Mouse (Mus musculus) E14TG2a.4 (cell line): ENCODE data around the gene Ift27.

Experiments used
- H3K27me3 ChIP-seq: 2 replicates; pipeline ENCODE4 v1.6.1; 2014; ENCODE audit warnings: low read length, control low read depth; ENCODE audit not compliant: insufficient read depth
- H3K36me3 ChIP-seq: 2 replicates; pipeline ENCODE4 v1.6.1; 2014; ENCODE audit warnings: low read length, control low read depth; ENCODE audit not compliant: insufficient read depth
- H3K4me1 ChIP-seq: replicated peaks from 2 replicates; pipeline ENCODE4 v1.6.1; 2014; ENCODE audit warnings: low read depth, low read length, control low read depth
- H3K4me3 ChIP-seq: replicated peaks from 2 replicates; pipeline ENCODE4 v1.5.1; 2014; ENCODE audit warnings: mild to moderate bottlenecking, low read length
- H3K9me3 ChIP-seq: 2 replicates; pipeline ENCODE4 v1.6.1; 2014; ENCODE audit warnings: low read length, control low read depth
- CTCF ChIP-seq: conservative IDR thresholded peaks from 2 replicates; pipeline ENCODE4 v1.5.1; 2014; ENCODE audit warnings: low read length
- NANOG ChIP-seq: IDR thresholded peaks from 2 replicates; pipeline ENCODE4 v1.6.1; 2014; ENCODE audit warnings: borderline replicate concordance, low read length, mixed read lengths
- POU5F1 ChIP-seq: IDR thresholded peaks from 2 replicates; pipeline ENCODE4 v1.6.1; 2014; ENCODE audit warnings: low read length, borderline replicate concordance

The Ift27 gene

DNA sequence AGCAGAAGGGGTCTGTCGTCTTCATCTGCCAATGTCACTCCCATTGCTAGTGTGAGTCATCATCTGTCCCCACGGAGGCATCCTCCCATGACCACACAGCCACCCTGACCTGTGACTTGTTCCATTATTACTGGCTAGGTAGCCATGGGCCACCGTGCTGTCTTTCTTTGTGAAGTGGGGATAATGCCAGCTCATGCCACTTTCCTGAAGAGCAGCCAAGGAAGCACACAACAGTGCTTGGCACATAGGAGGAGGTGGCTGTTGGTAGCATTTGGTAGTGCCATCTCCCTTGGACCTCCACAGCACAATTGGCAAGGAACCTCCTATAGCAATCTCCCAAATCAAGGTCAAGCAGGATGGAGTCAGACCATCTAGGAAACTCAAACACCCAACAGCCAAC lies 20.4 kb upstream of the Ift27 start:
- Histone ChIP-seq H3K4me1 (peaks cover 21% of the 10 kb centered on the region), H3K4me3 (no peak overlapping the region), H3K9me3 (no peaks in the 10 kb centered on the region), H3K27me3 (peaks cover 21% of the 10 kb centered on the region), H3K36me3 (no peaks in the 10 kb centered on the region)
- TF ChIP-seq CTCF, result no peak

DNA sequence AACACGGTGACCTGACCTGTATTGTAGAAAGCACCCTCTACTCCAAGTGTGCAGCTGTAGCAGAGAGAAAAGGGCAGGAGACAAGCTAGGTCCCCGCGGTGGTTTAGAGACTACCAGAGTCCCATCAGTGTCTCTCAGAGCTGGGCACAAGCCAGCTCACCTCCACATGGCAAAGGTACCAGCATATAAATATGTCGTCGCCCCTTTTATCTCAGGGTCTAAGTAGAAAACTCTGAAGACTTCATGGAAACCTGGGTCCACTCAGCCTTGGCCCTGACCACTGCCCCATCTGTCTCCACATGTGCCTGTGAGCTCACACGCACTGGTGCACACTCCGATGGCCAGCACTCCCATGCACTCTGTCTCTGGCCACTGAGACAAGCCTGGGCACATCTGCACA lies 15.7 kb upstream of the Ift27 start:
- H3K27me3 ChIP-seq, result peaks cover 16% of the 10 kb centered on the region; the same call in 1 of the 2 replicates
- peaks cover 14% of the 10 kb centered on the region; the same call in 1 of the 2 replicates for H3K4me1 ChIP-seq
- TF ChIP-seq CTCF, result no peak
- TF ChIP-seq POU5F1, result no peak
- TF ChIP-seq NANOG, result no peak
- H3K36me3 ChIP-seq, result no peaks in the 10 kb centered on the region
- H3K4me3 ChIP-seq, result no peak overlapping the region
- no peaks in the 10 kb centered on the region for H3K9me3 ChIP-seq

- H3K4me3 ChIP-seq, result no peak overlapping the region
Measured at GRCm38 (mm10) chr15:78188546-78188945, 14.6 kb upstream of the Ift27 start.

GRCm38 (mm10) chr15:78186906-78187305 lies 13.0 kb upstream of the Ift27 start:
- TF ChIP-seq NANOG (no peak), POU5F1 (no peak), CTCF (no peak)
- Histone ChIP-seq H3K4me1 (peaks cover 31% of the 10 kb centered on the region), H3K36me3 (no peaks in the 10 kb centered on the region), H3K4me3 (no peak overlapping the region), H3K27me3 (peaks cover 17% of the 10 kb centered on the region; the same call in 1 of the 2 replicates), H3K9me3 (no peaks in the 10 kb centered on the region)

More at GRCm38 (mm10) chr15:78188546-78188945, 14.6 kb upstream of the Ift27 start:
- H3K36me3 ChIP-seq, result no peaks in the 10 kb centered on the region
- H3K27me3 ChIP-seq, result peaks cover 13% of the 10 kb centered on the region; the same call in 1 of the 2 replicates
- no peaks in the 10 kb centered on the region for H3K9me3 ChIP-seq
- peaks cover 23% of the 10 kb centered on the region for H3K4me1 ChIP-seq
- no peak for TF ChIP-seq NANOG
- no peak for TF ChIP-seq CTCF
- TF ChIP-seq POU5F1, result no peak

- no peaks in the 10 kb centered on the region for H3K9me3 ChIP-seq
- peaks cover 38% of the 10 kb centered on the region for H3K4me1 ChIP-seq
- H3K36me3 ChIP-seq, result no peaks in the 10 kb centered on the region
- peaks cover 18% of the 10 kb centered on the region; the same call in 1 of the 2 replicates for H3K27me3 ChIP-seq
- no peak for TF ChIP-seq POU5F1
- TF ChIP-seq NANOG, result no peak
- TF ChIP-seq CTCF, result no peak
- H3K4me3 ChIP-seq, result no peak overlapping the region
Measured at GRCm38 (mm10) chr15:78185609-78186008, 11.7 kb upstream of the Ift27 start.

- peaks cover 15% of the 10 kb centered on the region; the same call in 1 of the 2 replicates for H3K27me3 ChIP-seq
- no peak overlapping the region for H3K4me3 ChIP-seq
- H3K36me3 ChIP-seq, result no peaks in the 10 kb centered on the region
- no peaks in the 10 kb centered on the region for H3K9me3 ChIP-seq
- TF ChIP-seq CTCF (no peak), POU5F1 (no peak), NANOG (no peak)
- peaks cover 30% of the 10 kb centered on the region for H3K4me1 ChIP-seq
Measured at GRCm38 (mm10) chr15:78184855-78185254, 10.9 kb upstream of the Ift27 start.

- no peaks in the 10 kb centered on the region for H3K36me3 ChIP-seq
- no peak overlapping the region for H3K4me3 ChIP-seq
- TF ChIP-seq NANOG (no peak), CTCF (no peak), POU5F1 (no peak)
Measured at GRCm38 (mm10) chr15:78181701-78182405, 7.9 kb upstream of the Ift27 start.

GRCm38 (mm10) chr15:78179775-78180174 lies 5.9 kb upstream of the Ift27 start:
- Histone ChIP-seq H3K4me1 (peaks cover 55% of the 10 kb centered on the region), H3K4me3 (no peak overlapping the region), H3K9me3 (no peaks in the 10 kb centered on the region), H3K27me3 (peaks cover 8% of the 10 kb centered on the region; the same call in 1 of the 2 replicates), H3K36me3 (no peaks in the 10 kb centered on the region)
- TF ChIP-seq CTCF (no peak), POU5F1 (no peak)

More at GRCm38 (mm10) chr15:78181701-78182405, 7.9 kb upstream of the Ift27 start:
- peaks cover 8% of the 10 kb centered on the region; the same call in 1 of the 2 replicates for H3K27me3 ChIP-seq
- H3K9me3 ChIP-seq, result no peaks in the 10 kb centered on the region
- peaks cover 38% of the 10 kb centered on the region for H3K4me1 ChIP-seq
